In the genomic region with DNA sequence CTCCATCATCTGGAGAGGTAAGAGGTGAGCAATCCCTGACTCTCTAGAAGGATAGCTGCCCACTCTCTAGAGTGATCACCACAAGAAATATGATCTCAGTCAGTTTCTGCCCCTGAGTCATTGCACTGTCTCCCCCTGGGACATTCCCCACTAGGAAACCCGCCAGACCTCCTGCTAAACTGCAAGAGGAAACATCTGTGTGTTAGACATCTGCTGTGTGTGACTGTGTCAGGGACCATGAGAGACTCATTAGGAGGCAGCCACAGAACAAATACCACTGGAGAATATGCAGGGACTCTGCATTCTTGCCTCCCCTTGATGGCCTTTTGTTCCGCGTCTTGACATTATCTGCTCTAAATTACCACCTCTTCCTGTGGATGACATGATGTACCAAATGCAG, we compare ENCODE assay signal across 12 mouse cellular contexts. TPM values are rescaled to one million over a fixed set of nuclear protein-coding genes. Genes with fewer than 3 reads are reported as not detected.
DNase-seq lines count a peak whose midpoint lies in the region; ATAC-seq and TF ChIP-seq lines count a peak whose summit lies in the region.
"Had no signal": no experiment of that assay in that cellular context is flagged by ENCODE, and none has a peak within 500 bp of the region (broad histone marks: within the 10 kb centered on the region; RNA-seq: fewer than 3 reads in every experiment).

No protein-coding gene starts in this region.

- no peak for ATAC-seq in heart, embryonic 12.5 days (ENCODE audit: insufficient number of reproducible peaks, low FRiP score)
- ATAC-seq in embryonic facial prominence, embryonic 15.5 days (ENCODE audit: insufficient number of reproducible peaks, low FRiP score, low TSS enrichment, low read depth) = peak; percentile 84
- ATAC-seq: CD4-positive, CD25-positive, alpha-beta regulatory T cell, adult 4 months had no signal

- no peaks in the 10 kb centered on the region; the same call in 1 of the 2 replicates for H3K4me1 ChIP-seq in heart, embryonic 12.5 days (replicated peaks)
- H3K4me1 ChIP-seq in embryonic facial prominence, embryonic 15.5 days = peaks cover 4% of the 10 kb centered on the region; the same call in 1 of the 2 replicates
- H3K4me1 ChIP-seq in cerebellum, adult 2 months (ENCODE audit: control insufficient read depth, insufficient read depth, low read length) = no peaks in the 10 kb centered on the region
- 0 out of 2 replicates have a peak, but pooled peaks cover 2% of the 10 kb centered on the region for H3K4me1 ChIP-seq in hindbrain, embryonic 10.5 days (replicated peaks)
- H3K4me1 ChIP-seq: limb, embryonic 13.5 days had no signal

- WGBS in heart, embryonic 12.5 days = 44% methylated on average over 3 of the region's 3 CpGs
- 20% methylated on average over 3 of the region's 3 CpGs for WGBS in embryonic facial prominence, embryonic 15.5 days
- WGBS in cerebellum, adult 2 months = 46% methylated on average over 3 of the region's 3 CpGs
- 63% methylated on average over 3 of the region's 3 CpGs for WGBS in hindbrain, embryonic 10.5 days

- H3K4me3 ChIP-seq in heart, embryonic 12.5 days = no peak overlapping the region
- no peak overlapping the region for H3K4me3 ChIP-seq in embryonic facial prominence, embryonic 15.5 days (replicated peaks)
- H3K4me3 ChIP-seq in cerebellum, adult 2 months (replicated peaks; ENCODE audit: insufficient read depth, low read depth, low read length) = no peak overlapping the region
- H3K4me3 ChIP-seq in hindbrain, embryonic 10.5 days = no peak overlapping the region
- H3K4me3 ChIP-seq: limb, embryonic 13.5 days had no signal

- no peak for TF ChIP-seq POLR2A in cerebellum, adult 2 months (IDR thresholded peaks at IDR 0.05; ENCODE audit: borderline replicate concordance, insufficient read depth, low read length)

- H3K4me2 ChIP-seq in heart, embryonic 12.5 days = no peak overlapping the region
- H3K4me2 ChIP-seq in embryonic facial prominence, embryonic 15.5 days (replicated peaks) = no peak overlapping the region
- H3K4me2 ChIP-seq: limb, embryonic 13.5 days had no signal

- intact Hi-C loops in heart, postnatal 10 days (cut with DNase I) = no loop called here
- intact Hi-C loops in left cerebral cortex, postnatal 14 days (cut with DNase I) = no loop called here

- peak; percentile 98 for DNase-seq in heart, adult 11 months
- peak; percentile 92 for DNase-seq in 416B (ENCODE audit: low read depth)
- peak; percentile 83 to 85 for DNase-seq in heart, postnatal 10 days
- DNase-seq in cerebellum, adult 2 months = no peak
- no peak for DNase-seq in left cerebral cortex, postnatal 14 days (ENCODE audit: low spot score in 2 of 2)
- no peak for DNase-seq in hindbrain, embryonic 10.5 days (ENCODE audit: low spot score)
- DNase-seq: adrenal gland, postnatal 25 days; thymus, postnatal 4 days had no signal

- no peak overlapping the region for H3K27ac ChIP-seq in heart, embryonic 12.5 days (ENCODE audit: poor library complexity, severe bottlenecking)
- H3K27ac ChIP-seq in embryonic facial prominence, embryonic 15.5 days (replicated peaks) = 0 out of 2 replicates have a peak overlapping the region, but pooled peaks have one; percentile 55
- H3K27ac ChIP-seq in cerebellum, adult 2 months (ENCODE audit: insufficient read depth, low read length) = no peak overlapping the region
- no peak overlapping the region for H3K27ac ChIP-seq in hindbrain, embryonic 10.5 days
- H3K27ac ChIP-seq: limb, embryonic 13.5 days had no signal

- H3K36me3 ChIP-seq in heart, embryonic 12.5 days = no peaks in the 10 kb centered on the region
- H3K36me3 ChIP-seq in embryonic facial prominence, embryonic 15.5 days = no peaks in the 10 kb centered on the region
- H3K36me3 ChIP-seq in hindbrain, embryonic 10.5 days = no peaks in the 10 kb centered on the region
- H3K36me3 ChIP-seq: limb, embryonic 13.5 days had no signal

- TF ChIP-seq CTCF in cerebellum, adult 2 months (IDR thresholded peaks at IDR 0.05; ENCODE audit: borderline replicate concordance, insufficient read depth, low read depth, low read length) = no peak

- H3K27me3 ChIP-seq in heart, embryonic 12.5 days (replicated peaks) = no peaks in the 10 kb centered on the region
- H3K27me3 ChIP-seq in embryonic facial prominence, embryonic 15.5 days = no peaks in the 10 kb centered on the region
- H3K27me3 ChIP-seq in cerebellum, adult 2 months (ENCODE audit: control insufficient read depth, insufficient read depth, low read length) = no peaks in the 10 kb centered on the region
- H3K27me3 ChIP-seq in hindbrain, embryonic 10.5 days (ENCODE audit: insufficient read depth, poor library complexity, severe bottlenecking) = no peaks in the 10 kb centered on the region
- H3K27me3 ChIP-seq: limb, embryonic 13.5 days had no signal

- no peaks in the 10 kb centered on the region for H3K9me3 ChIP-seq in heart, embryonic 12.5 days (replicated peaks)
- no peaks in the 10 kb centered on the region for H3K9me3 ChIP-seq in embryonic facial prominence, embryonic 15.5 days (replicated peaks)
- H3K9me3 ChIP-seq in hindbrain, embryonic 10.5 days = no peaks in the 10 kb centered on the region
- H3K9me3 ChIP-seq: limb, embryonic 13.5 days had no signal

- no peak overlapping the region for H3K9ac ChIP-seq in heart, embryonic 12.5 days
- no peak overlapping the region for H3K9ac ChIP-seq in embryonic facial prominence, embryonic 15.5 days
- H3K9ac ChIP-seq: limb, embryonic 13.5 days had no signal

RNA-seq across cellular contexts. Expression of gene Zfp658, which starts 7.5 kb away (rescaled TPM):
- 1.5 TPM in 2 replicates for polyA plus RNA-seq in heart, embryonic 12.5 days (2016; fragmentation: Nextera tagmentation; extraction: Ambion mirVana)
- polyA plus RNA-seq in embryonic facial prominence, embryonic 15.5 days (2015; fragmentation: Nextera tagmentation; extraction: Ambion mirVana) = 3.8 and 4.0 TPM in 2 replicates
- total RNA-seq in heart, postnatal 10 days (2021) = 1 to 10 TPM in 1 of 2 experiments, under 1 TPM in 1; 0.81 to 1.5 TPM
- polyA plus RNA-seq in cerebellum, adult 2 months (2012; rRNA removed) = 10.3 and 10.9 TPM in 2 replicates
- total RNA-seq in left cerebral cortex, postnatal 14 days (2021) = 1 to 10 TPM; 4.9 TPM
- 5.4 and 6.1 TPM in 2 replicates for polyA plus RNA-seq in hindbrain, embryonic 10.5 days (2016; fragmentation: Nextera tagmentation; extraction: Ambion mirVana)

RNA-seq across cellular contexts. Expression of gene Cd33, which starts 10.3 kb away (rescaled TPM):
- 0.30 and 0.52 TPM in 2 replicates for polyA plus RNA-seq in heart, embryonic 12.5 days (2016; fragmentation: Nextera tagmentation; extraction: Ambion mirVana)
- 1.9 and 2.8 TPM in 2 replicates for polyA plus RNA-seq in embryonic facial prominence, embryonic 15.5 days (2015; fragmentation: Nextera tagmentation; extraction: Ambion mirVana)
- 1 to 10 TPM; 2.2 to 2.3 TPM for total RNA-seq in heart, postnatal 10 days (2021)
- 1.9 and 2.4 TPM in 2 replicates for polyA plus RNA-seq in cerebellum, adult 2 months (2012; rRNA removed)
- total RNA-seq in left cerebral cortex, postnatal 14 days (2021) = 1 to 10 TPM; 5.7 to 6.1 TPM
- polyA plus RNA-seq in hindbrain, embryonic 10.5 days (2016; fragmentation: Nextera tagmentation; extraction: Ambion mirVana) = 0.61 and 1.2 TPM in 2 replicates
- polyA plus RNA-seq: CD4-positive, CD25-positive, alpha-beta regulatory T cell, adult 4 months had no signal

RNA-seq across cellular contexts. Expression of gene Zfp719, which starts 24.9 kb away (rescaled TPM):
- 8.5 and 8.6 TPM in 2 replicates for polyA plus RNA-seq in heart, embryonic 12.5 days (2016; fragmentation: Nextera tagmentation; extraction: Ambion mirVana)
- 13.6 and 13.7 TPM in 2 replicates for polyA plus RNA-seq in embryonic facial prominence, embryonic 15.5 days (2015; fragmentation: Nextera tagmentation; extraction: Ambion mirVana)
- total RNA-seq in heart, postnatal 10 days (2021) = 1 to 10 TPM; 9.2 to 9.5 TPM
- 11.6 and 13.2 TPM in 2 replicates for polyA plus RNA-seq in cerebellum, adult 2 months (2012; rRNA removed)
- 10 to 100 TPM; 17.6 to 21.3 TPM for total RNA-seq in left cerebral cortex, postnatal 14 days (2021)
- 12.7 and 15.7 TPM in 2 replicates for polyA plus RNA-seq in hindbrain, embryonic 10.5 days (2016; fragmentation: Nextera tagmentation; extraction: Ambion mirVana)

RNA-seq across cellular contexts. Expression of gene 4931406B18Rik, which starts 48.8 kb away (rescaled TPM):
- not detected in 2 replicates for polyA plus RNA-seq in heart, embryonic 12.5 days (2016; fragmentation: Nextera tagmentation; extraction: Ambion mirVana)
- not detected in 2 replicates for polyA plus RNA-seq in embryonic facial prominence, embryonic 15.5 days (2015; fragmentation: Nextera tagmentation; extraction: Ambion mirVana)
- not detected for total RNA-seq in heart, postnatal 10 days (2021)
- polyA plus RNA-seq in cerebellum, adult 2 months (2012; rRNA removed) = not detected in 2 replicates
- not detected for total RNA-seq in left cerebral cortex, postnatal 14 days (2021)
- polyA plus RNA-seq in hindbrain, embryonic 10.5 days (2016; fragmentation: Nextera tagmentation; extraction: Ambion mirVana) = not detected in 2 replicates
- total RNA-seq: adrenal gland, postnatal 25 days had no signal
- polyA plus RNA-seq: CD4-positive, CD25-positive, alpha-beta regulatory T cell, adult 4 months; limb, embryonic 13.5 days had no signal

RNA-seq across cellular contexts. Expression of gene Zfp819, which starts 52.4 kb away (rescaled TPM):
- polyA plus RNA-seq in heart, embryonic 12.5 days (2016; fragmentation: Nextera tagmentation; extraction: Ambion mirVana) = not detected in 2 replicates
- polyA plus RNA-seq in embryonic facial prominence, embryonic 15.5 days (2015; fragmentation: Nextera tagmentation; extraction: Ambion mirVana) = 0.24 and 0.45 TPM in 2 replicates
- total RNA-seq in heart, postnatal 10 days (2021) = not detected
- polyA plus RNA-seq in cerebellum, adult 2 months (2012; rRNA removed) = 0.05 and 0.10 TPM in 2 replicates
- total RNA-seq in left cerebral cortex, postnatal 14 days (2021) = under 1 TPM; 0.17 to 0.20 TPM
- 0.76 and 1.1 TPM in 2 replicates for polyA plus RNA-seq in hindbrain, embryonic 10.5 days (2016; fragmentation: Nextera tagmentation; extraction: Ambion mirVana)
- total RNA-seq: adrenal gland, postnatal 25 days had no signal
- polyA plus RNA-seq: CD4-positive, CD25-positive, alpha-beta regulatory T cell, adult 4 months had no signal

Comparison
In these comparisons a context has a peak if more than half of its experiments do, and no peak if none do; other contexts are left out.
1. DNase-seq: peak in heart, adult 11 months (single experiment), 416B (single experiment) and heart, postnatal 10 days (2 of 2); none in cerebellum, adult 2 months (0 of 2), left cerebral cortex, postnatal 14 days (0 of 2) and hindbrain, embryonic 10.5 days (single experiment).